Mouse (Mus musculus): Measurements from ENCODE around the gene Zc3hc1.

Zc3hc1 gene

DNA sequence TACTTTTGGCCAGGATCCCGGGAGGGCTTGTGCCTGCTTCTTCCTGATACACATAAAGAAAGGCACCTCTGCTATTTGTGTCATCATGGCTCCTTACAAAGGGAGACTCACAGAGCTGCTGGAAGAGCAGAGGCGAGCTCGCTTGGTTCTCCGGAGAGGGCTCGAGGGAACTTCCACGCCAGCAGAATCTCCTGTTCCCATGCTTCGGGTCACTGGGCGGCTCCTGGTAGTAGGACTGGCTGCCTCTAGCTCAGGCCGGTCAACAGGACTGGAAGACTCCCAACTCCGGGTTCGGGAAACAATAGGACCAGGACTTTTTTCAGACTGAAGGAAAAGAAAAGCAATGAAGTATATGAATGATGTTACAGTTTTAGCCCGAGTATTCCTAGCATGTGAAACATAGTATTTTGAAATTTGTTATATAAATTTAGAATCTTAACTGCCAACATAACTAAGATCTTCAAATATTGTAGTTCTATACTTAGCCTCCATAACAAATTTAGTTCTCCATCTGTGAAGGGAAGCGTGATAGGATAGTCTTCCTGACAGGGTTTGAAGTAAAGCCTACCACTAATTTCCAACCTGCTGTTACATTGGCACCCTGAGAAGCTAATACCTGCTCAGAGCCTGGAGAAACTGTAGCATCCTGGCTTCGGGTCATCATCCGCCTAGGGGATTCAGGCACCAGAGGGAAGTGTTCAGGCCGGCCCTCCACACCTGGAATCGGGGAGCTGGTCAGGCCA, 18.0 kb downstream of the Zc3hc1 start:
- DNase-seq = no peak

DNA sequence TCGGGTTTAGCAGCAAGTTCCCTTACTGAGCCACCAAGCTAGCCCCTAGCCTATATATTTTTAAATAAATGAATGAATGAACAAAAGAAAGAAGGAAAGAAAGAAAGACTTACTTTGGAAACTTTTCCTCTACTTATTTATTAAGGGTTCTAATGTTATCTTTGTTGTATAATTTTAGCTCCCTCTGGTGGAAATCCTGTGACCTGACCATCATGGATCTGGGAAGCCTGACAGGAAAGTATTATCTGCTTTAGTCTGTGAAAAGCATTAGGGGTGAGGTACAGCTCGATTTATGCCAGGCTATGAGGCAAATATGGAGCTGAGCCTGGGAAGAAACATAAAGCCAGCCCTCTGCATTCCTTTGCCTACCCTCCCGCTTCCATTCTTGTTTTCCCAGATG, 21.5 kb downstream of the Zc3hc1 start:
- DNase-seq = no peak

DNA sequence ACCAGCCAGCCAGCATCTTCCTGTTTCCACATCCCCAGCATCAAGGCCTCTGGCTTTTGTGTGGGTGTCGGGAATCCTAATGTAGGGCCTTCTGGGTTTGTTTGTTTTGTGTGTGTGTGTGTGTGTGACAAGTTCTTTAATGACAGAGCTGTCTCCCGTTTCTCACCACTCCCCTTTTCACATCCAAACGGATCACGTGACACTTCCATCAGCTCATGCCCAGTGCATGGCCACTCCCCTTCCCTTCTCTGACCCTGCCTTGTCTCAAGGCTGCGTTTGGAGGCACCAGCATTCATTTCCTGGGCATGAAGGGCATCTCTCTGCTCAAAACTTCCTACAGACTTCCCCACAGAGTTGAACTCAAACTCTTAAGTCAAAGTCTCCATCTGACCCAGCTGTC, 27.0 kb downstream of the Zc3hc1 start:
- no peak for DNase-seq

DNA sequence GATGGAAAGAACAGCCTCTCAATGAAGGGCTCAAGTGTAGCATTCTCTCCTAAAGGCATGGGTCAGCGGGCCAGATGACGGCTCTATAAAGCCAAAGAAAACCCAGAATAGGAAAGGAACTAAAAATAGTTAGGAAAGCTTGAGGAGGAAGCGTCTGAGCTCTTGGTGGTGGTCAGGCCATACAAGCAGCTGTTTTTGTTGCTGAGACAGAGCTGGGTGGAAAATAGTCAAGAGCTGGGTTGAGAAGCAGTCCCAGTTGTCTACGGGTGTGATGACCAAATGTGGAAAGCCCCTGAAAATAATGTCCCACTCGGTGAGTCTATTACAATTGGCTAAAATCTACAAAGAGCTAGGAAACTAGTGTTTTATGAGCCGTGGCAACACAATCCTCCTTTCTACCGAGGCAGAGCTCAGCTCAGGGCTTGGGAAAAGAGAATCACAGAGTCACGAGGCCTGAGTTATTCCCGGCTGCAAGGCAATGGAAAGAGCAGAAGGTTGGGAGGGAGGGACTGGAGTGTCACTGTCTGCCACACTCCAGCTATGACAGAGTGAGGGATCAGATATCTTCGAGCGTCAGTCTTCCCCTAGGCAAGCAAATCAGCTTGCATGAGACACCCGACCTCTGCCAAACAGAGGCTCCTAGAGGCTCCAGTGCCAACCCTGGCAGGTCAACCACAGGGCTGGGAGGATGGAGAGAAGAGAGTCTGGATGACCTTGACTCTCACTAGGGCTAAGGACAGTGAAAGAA, 30.9 kb downstream of the Zc3hc1 start:
- no peak for DNase-seq

DNA sequence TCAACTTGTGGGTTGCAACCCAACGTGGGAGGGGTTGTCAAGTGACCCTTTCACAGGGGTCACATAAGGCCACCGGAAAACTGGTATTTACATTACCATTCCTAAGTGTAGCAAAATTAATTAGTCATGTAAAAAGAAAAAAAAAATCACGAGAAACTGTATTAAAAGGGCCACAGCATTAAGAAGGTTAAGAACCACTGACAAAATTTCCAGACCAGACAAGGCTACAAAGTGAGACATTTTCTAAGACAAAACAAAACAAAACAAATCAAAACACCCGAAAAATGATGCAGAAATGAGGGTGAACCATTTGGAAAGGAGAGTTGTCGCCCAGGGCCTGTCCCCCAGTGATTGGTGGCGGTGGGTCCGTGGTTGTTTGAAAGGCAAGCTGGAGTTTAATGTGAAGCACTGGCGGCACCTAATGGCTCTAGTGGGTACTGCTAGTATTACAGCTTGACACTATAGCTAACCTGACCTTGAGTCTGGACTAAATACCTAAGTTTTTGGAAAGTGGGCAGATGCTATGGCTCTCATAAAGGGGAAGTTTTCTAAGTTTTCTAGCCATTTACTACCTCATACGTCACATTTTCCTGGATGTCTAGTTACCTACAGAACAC, 33.2 kb downstream of the Zc3hc1 start:
- peak; percentile 69 for DNase-seq

DNA sequence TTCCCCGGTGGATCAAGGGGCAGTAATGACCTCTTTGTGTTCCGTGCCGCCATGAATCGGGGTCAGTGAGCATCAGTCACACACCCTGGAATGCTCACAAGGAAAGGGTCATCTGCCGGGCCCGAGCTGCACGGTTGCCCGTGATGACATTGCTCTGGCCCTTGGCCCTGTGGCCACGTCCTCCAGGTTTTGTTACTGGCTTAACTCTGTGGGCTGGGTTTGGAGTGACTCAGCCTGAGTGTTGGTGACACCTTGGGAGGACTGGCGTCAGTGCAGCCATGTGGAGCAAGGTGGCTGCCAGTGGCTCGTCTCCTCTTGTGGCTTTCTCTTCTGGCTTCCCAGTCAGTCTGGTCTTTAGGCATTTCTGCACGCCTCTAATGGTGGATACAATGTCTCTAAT, 34.1 kb downstream of the Zc3hc1 start:
- DNase-seq = peak; percentile 9

DNA sequence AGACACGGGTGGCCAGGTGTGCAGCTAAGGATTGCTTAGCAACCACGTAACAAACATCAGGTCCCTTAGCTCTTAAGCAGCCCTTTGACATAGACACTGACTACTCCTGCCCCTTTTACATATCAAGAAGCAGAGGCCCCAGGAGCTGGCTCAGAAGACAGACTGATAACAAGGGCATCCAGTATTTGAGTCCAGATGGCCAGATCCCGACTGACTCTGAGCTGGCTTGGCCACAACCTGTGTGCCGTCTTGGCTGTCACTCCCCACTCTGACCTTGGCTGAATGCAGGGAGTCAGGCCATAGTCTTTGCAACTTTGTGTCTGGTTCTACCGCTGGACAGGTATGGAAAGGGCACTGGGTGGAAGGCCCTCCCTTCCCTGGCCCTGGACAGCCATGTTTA, 34.7 kb downstream of the Zc3hc1 start:
- peak; percentile 32 for DNase-seq

DNA sequence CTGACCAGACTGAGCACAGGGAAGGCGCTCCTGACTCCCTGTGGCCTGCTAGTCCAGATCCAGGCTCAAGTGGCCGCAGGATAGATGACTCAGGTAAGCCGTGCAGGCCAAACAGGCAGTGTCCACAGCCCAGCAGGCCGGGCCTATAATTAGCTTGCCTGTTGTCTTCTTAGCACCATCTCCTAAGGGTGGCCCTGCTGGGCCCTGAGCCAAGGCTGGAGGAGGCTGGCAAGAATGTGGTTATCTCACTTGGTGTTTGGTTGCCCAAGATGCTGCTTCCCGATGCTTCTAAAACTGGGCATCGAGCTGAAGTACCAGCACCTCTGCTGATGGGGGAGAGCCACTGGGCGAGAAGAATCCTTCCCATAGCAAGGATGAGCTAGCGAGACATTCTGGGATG, 35.1 kb downstream of the Zc3hc1 start:
- peak; percentile 47 for DNase-seq

DNA sequence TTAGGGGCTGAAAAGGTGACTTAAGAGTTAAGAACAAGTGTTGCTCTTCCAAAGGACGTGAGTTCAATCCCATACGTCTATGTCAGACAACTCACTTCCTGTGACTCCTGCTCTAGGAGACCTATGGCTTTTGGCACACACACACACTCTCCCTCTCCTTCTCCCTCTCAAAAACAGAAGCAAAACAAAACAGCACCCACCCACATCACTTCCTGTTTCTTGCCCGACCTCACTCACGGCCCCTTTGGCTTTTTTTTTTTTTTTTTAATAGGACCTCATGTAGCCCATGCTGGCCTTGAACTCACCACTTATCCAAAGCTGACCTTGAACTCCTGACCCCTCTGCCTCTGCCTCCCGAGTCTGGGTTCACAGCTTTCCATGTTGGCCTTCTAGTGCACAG, 36.1 kb downstream of the Zc3hc1 start:
- no peak for DNase-seq

DNA sequence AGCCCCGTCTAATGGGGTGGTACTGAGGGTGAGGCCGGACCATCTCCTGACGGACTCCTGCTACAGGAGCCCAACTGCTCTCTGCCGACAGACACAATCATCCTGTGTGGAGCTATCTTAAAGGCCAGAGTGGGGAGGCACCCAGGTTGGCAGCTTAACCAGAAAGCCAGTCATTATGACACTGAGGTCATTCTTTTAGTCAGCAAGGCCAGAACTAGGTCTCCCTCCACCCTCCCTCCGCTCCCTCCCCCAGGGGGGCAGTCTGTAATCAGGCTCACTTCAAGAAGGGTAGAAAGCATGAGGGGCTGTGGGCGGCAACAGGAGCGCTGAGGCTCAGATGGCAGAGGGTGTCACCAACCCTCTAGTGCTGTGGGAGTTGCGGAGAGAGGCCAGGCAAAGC, 37.2 kb downstream of the Zc3hc1 start:
- no peak for DNase-seq

DNA sequence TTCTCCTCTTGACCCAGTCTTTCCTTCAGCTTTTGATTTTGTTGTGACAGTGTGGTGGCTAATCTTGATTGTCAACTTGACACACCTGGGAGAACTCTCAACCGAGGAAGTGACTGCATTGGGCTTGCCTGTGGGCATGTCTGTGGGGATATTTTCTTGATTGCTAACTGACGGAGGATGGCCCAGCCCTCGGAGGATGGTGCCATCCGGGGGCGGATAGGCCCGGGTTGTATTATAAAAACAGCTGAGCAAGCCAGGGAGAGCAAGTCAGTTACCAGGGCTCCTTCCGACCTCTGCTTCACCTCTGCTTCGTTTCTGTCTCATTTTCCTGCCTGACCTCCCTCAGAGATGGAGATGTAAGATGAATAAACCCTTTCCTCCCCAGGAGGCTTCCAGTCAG, 38.1 kb downstream of the Zc3hc1 start:
- no peak for DNase-seq

DNA sequence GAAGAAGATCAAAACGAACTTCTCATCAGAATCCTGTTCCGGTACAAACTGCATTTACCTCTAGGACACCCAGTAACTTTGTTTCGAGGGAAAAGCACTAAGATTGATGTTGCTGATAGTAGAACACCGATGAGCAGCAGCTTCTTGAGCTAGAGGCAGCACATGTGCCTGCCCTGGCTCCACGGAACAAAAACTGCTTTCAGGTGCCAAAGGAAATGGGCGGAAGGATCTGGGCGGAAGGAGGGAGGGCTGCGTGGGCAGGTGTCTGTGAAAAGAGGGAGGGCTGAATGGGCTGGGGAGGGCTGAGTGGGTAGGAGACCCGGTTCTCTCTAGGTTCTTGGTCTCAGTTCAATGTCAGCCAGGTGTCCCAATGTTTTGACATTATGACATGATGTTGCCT, 39.5 kb downstream of the Zc3hc1 start:
- no peak for DNase-seq

DNA sequence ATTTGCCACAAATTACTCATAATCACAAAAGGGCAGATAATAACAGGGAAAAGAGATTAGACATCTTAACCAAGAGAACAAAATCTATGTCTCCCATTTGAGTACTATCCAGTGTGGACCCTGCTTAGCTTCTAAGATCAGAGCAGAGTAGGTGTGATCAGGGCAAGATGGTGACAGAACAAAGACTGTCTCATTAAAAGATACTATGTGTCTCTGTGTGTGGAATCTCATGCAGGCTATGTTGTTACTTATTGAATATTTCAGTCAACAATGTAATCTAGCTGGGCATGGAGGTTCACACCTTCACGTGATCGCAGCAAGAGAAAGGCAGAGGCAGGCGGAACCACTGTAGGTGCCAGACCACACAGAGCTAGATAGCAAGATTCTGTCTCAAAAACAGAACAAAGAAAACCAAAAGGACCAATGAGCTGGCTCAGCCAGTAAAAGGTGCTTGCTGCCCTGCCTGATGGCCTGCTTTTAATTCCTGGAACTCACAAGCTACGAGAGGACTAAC, 43.5 kb downstream of the Zc3hc1 start:
- no peak for DNase-seq

DNA sequence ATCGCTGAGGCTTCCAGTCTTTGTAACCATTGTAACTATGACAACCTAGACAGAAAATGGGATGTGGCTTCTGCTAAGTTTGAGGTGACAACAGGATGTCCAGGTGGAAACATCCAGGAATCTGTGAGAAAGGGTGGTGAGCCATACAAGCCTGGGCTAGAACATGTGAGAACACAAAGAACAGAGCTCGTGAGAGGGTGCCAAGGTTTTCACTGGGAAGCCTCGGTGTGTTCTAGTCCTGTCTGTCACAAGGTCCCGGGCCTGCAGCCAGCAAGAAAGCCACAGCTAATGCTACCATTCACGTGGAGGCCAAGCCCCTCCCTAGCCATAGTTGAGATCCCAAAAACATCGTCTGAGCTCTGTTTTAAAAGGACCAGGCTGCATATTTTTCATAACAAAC, 44.1 kb downstream of the Zc3hc1 start:
- DNase-seq = no peak

DNA sequence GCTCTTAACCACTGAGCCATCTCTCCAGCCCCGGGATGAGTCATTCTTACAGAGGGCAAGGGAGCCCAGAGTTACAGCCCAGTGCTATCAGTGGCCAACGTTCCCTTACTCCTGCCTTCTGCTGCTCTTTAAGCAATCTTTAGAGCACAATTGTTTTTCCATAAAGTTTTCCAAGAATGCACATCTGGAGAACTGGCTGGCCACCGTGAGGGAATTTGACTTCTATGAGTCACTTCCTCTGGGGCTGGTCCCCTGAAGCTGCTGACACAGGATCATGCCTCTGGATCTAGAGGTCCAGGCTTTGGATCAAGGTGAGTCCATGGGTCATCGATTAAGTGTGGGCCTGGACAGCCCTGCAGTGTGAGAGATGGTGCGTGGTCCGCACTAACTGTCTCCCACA, 46.8 kb downstream of the Zc3hc1 start:
- no peak for DNase-seq

DNA sequence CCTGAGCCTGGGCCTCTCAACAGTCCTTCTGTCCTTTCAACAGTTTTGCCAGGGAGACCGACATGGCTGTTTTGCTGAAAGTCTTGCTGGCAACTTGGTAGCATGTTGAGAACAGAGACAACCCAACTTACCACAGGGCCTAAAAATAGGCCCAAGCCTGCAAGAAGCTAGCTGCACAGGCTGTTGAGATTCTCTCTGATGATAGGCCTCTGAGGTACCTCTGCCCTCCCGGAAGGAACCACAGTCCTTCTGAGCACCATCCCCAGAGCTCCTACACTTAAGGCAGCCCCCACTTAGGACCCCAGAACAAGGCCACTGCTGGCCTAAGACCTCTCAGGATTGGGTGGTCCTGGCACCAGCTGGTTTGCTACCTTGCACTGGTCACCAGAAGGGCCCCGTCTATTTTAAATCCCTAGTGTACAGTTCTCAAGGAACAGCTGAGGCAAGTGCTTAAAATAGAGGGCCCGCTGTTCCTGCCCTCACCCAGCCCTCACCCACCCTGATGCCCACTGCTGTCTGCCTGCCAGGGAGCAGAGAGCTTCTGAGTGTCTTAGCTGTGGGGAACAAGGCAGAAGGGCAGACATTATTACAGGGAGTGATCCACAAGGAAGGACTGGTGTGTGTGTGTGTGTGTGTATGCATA, 50.5 kb downstream of the Zc3hc1 start:
- no peak for DNase-seq

DNA sequence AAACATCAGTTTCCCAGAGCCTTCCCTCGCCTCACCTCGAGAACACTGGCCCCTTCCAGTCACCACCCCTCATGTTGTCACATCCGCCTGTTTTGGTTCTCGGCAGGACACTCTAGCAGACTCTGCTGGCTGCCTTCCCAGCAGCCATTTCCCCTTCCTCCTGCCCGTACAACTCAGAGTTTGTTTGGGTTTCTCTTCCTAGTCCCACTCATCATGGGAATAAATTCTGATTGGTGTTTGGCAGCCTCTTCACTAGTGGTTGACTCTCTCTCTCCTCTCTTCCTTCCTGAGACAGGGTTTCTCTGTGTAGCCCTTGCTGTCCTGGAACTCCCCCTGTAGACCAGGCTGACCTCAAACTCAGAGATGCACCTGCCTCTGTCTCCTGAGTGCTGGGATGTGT, 53.9 kb downstream of the Zc3hc1 start:
- DNase-seq = no peak

DNA sequence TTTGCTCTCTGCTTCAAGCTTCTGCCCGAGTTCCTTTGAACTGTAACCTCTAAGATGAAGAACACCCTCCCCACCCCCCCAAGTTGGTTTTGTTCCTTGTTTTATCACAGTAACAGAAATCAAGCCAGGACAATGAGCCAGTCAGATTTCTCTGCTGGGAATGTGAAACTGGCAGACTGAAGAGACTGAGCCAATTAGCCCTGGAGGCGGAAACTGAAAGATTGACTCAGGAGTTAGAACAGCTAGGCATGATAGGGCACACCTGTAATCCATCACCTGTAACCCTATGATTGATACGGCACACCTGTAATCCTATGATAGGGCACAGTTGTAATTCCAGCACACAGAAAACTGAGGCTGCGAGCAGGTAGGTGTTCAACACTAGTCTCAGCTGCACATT, 58.6 kb downstream of the Zc3hc1 start:
- no peak for DNase-seq

DNA sequence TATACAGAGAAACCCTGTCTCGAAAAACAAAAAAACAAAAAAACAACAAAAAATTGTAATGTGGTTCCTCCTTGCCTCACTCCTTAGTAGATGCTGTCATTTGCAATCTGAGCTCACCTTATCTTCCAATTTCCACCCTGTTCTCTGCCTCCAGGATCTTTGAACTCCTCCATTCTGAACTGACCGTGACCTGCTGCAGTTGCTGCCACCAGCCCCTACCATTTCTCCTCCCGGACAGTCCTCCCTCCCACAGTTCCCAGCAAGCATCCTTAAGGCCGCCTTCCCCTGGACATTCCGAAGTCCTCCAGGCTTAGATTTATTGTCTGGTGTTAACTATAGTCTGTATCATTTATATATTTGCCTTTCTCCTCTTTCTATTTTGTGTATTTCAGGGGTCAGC, 60.1 kb downstream of the Zc3hc1 start:
- DNase-seq = no peak

DNA sequence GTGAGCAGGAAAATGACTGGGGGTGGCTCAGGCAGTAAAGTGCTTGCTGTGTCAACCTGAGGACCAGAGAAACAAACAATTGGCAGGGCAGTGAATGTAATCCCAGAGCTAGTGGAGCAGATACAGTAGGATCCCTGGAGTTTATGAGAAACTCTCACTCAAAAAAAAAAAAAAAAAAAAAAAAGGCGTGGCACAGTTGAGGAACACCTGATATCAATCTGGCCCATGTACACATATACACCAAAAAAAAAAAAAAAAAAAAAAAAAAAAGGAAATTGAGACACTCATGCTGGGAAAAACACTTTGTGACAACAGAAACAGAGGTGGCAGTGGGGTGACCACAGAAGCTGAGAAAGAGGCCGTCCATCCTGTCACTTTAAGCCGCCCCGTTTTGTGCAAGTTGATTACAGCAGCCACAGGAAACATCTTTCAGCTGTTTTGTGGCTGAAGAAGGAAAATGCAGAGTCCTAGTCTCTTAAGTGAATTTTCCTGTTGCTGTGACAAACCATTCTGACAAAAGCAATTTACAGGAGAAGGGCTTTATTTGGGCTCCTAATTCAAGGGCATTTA, 64.8 kb downstream of the Zc3hc1 start:
- DNase-seq = no peak

DNA sequence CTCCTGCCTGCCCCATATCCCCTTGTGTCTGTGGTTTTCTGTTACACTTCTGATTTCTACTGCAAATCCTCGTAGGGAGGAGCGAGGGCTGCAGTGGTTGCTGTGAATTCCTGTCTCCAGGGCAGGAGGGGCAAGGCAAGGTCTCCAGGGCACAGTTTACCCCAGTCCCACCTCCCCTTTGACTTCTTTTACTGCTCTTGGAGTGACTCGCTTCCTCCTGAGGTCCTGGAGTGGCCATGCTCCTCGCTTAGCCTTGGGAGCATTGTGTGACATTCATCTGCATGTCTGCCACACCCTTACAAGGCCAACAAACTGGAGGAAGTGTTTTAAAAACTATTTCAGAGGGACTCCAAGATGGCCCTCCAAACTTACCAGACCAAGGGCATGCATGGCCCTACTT, 69.8 kb downstream of the Zc3hc1 start:
- DNase-seq = no peak

DNA sequence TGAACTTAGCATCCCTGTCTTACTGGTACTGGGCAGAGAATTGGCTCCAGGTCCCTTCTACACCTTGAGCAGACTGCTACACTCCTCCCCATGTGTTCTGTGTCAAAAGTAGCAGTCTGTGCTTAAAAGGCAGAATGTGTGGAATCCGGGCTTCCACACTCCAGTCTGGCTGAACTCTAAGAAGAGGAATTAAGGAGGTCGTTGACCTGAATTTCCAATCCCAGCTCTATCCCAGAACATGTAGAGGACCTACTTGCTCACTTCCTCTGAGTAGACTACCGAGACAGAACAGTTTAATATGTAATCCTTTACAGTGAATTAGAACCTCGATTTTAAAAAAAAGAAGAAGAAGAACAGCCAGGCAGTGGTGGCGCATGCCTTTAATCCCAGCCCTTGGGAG, 71.6 kb downstream of the Zc3hc1 start:
- no peak for DNase-seq

Measured in cerebellum, adult 11 months (tissue).